Mouse (Mus musculus): ENCODE measurements at regions not wholly inside any gene's neighbourhood (a gene's known extent, or its start where the extent isn't known, plus 50 kb on each side); places are given as distances from the start of the nearest gene placed in this dataset.

DNA sequence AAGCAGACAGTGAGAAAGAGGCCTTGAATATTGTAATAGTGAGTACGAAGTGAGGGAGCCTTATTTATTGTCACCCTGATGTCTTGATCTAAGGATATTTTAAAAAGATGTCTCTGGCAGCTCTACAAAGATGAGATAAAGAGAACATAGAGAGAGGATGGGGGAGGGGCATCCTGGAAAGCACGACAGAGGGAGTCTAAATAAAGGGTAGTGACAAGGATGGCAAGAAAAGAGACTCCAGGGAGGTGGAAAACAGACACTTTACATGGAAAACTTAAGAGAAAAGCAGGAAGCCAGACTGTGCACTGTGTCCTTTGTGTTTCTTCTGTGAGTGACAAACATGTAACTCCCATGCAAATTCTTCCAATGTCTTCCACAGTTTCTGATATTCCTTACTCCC, 232.4 kb downstream of the Gm9195 start:
- TF ChIP-seq POLR2A (IDR thresholded peaks at IDR 0.05; ENCODE audit: low read depth, low read length), result no peak
- TF ChIP-seq CTCF (IDR thresholded peaks at IDR 0.05; ENCODE audit: extremely low read depth, insufficient read length, insufficient replicate concordance, low read depth, low read length), result no peak
